Mouse (Mus musculus) left cerebral cortex, postnatal 10 days (tissue): Measurements from ENCODE around the gene Nav1. TPM values are rescaled to one million over a fixed set of nuclear protein-coding genes. Genes with fewer than 3 reads are reported as not detected.
A peak's percentile ranks its signal among the peaks of the same experiment; 100 is the strongest.

Experiments used
- DNase-seq, 2 experiments: peaks; one replicate each; pipeline ENCODE4 v3.0.0; 2021 to 2022; ENCODE audit warnings: low spot score in 2 of 2, mixed read lengths in 1 of 2; ENCODE audit errors: extremely low spot score in 1 of 2
- intact Hi-C: fragments of 180-260 bp; cut with DNase I; formaldehyde crosslinking; loops from one replicate; pipeline ENCODE4 v1.15.1; 2025
- total RNA-seq, 2 experiments: library from RNA; stranded (reverse); gene quantifications; 2 replicates each; pipeline ENCODE4 v1.2.3; 2021

Gene Nav1
- total RNA-seq, 2 experiments from 2014 or later, result 227 to 238 TPM

- intact Hi-C loops, result no loop called here
- DNase-seq, result no peak
Measured at GRCm38 (mm10) chr1:135475571-135475895, 131.6 kb downstream of the Nav1 start.

- DNase-seq, result no peak
- intact Hi-C loops, result loop anchor here (5.0 kb wide), 1 partner anchor 212 kb away; no protein-coding TSS in a partner anchor
Measured at GRCm38 (mm10) chr1:135474861-135475570, 132.1 kb downstream of the Nav1 start.

- intact Hi-C loops, result loop anchor here (5.0 kb wide), 1 partner anchor 215 kb away; no protein-coding TSS in a partner anchor
- DNase-seq, result no peak
Measured at GRCm38 (mm10) chr1:135472536-135472935, 134.6 kb downstream of the Nav1 start.

GRCm38 (mm10) chr1:135471742-135472141 is 135.4 kb downstream of the Nav1 start:
- intact Hi-C loops, result loop anchor here (5.0 kb wide), 1 partner anchor 216 kb away; no protein-coding TSS in a partner anchor
- DNase-seq, result no peak

- no peak for DNase-seq
- intact Hi-C loops, result loop anchor here (5.0 kb wide), 1 partner anchor 217 kb away; no protein-coding TSS in a partner anchor
Measured at GRCm38 (mm10) chr1:135470546-135470945, 136.5 kb downstream of the Nav1 start.

GRCm38 (mm10) chr1:135467462-135467861 is 139.6 kb downstream of the Nav1 start:
- DNase-seq, result no peak

GRCm38 (mm10) chr1:135466935-135467334 is 140.2 kb downstream of the Nav1 start:
- DNase-seq, result no peak
- intact Hi-C loops, result no loop called here

More at GRCm38 (mm10) chr1:135467462-135467861, 139.6 kb downstream of the Nav1 start:
- intact Hi-C loops, result no loop called here

GRCm38 (mm10) chr1:135465734-135466133 is 141.4 kb downstream of the Nav1 start:
- intact Hi-C loops, result no loop called here
- DNase-seq, result no peak

- intact Hi-C loops, result loop anchor here (2.0 to 5.0 kb wide), 2 partner anchors 75 to 208 kb away; no protein-coding TSS in a partner anchor
Measured at GRCm38 (mm10) chr1:135462736-135463135, 144.4 kb downstream of the Nav1 start.

GRCm38 (mm10) chr1:135462304-135462703 is 144.8 kb downstream of the Nav1 start:
- intact Hi-C loops, result loop anchor here (2.0 to 5.0 kb wide), 2 partner anchors 75 to 208 kb away; no protein-coding TSS in a partner anchor
- DNase-seq, result no peak

More at GRCm38 (mm10) chr1:135462736-135463135, 144.4 kb downstream of the Nav1 start:
- no peak for DNase-seq

- peak; percentile 44 to 84 for DNase-seq
- intact Hi-C loops, result loop anchor here (2.0 to 5.0 kb wide), 2 partner anchors 76 to 240 kb away; no protein-coding TSS in a partner anchor
Measured at GRCm38 (mm10) chr1:135461097-135461730, 145.9 kb downstream of the Nav1 start.

GRCm38 (mm10) chr1:135460521-135460920 is 146.6 kb downstream of the Nav1 start:
- DNase-seq, result no peak
- intact Hi-C loops, result loop anchor here (2.0 to 5.0 kb wide), 2 partner anchors 77 to 240 kb away; no protein-coding TSS in a partner anchor

- no peak for DNase-seq
- intact Hi-C loops, result no loop called here
Measured at GRCm38 (mm10) chr1:135457860-135458259, 149.2 kb downstream of the Nav1 start.

- intact Hi-C loops, result no loop called here
- peak in 1 of 2 experiments; percentile 56 for DNase-seq
Measured at GRCm38 (mm10) chr1:135452259-135452658, 154.8 kb downstream of the Nav1 start.

- no peak for DNase-seq
- intact Hi-C loops, result no loop called here
Measured at GRCm38 (mm10) chr1:135451419-135451818, 155.7 kb downstream of the Nav1 start.

- DNase-seq, result no peak
- intact Hi-C loops, result no loop called here
Measured at GRCm38 (mm10) chr1:135449876-135450275, 157.2 kb downstream of the Nav1 start.

- intact Hi-C loops, result no loop called here
- DNase-seq, result no peak
Measured at GRCm38 (mm10) chr1:135448940-135449339, 158.2 kb downstream of the Nav1 start.

GRCm38 (mm10) chr1:135443506-135443905 is 163.6 kb downstream of the Nav1 start:
- DNase-seq, result no peak
- intact Hi-C loops, result loop anchor here (5.0 kb wide), 1 partner anchor 41 kb away; no protein-coding TSS in a partner anchor

GRCm38 (mm10) chr1:135441861-135442260 is 165.2 kb downstream of the Nav1 start:
- intact Hi-C loops, result loop anchor here (5.0 kb wide), 1 partner anchor 40 kb away; no protein-coding TSS in a partner anchor
- no peak for DNase-seq

- intact Hi-C loops, result loop anchor here (5.0 kb wide), 1 partner anchor 39 kb away; no protein-coding TSS in a partner anchor
Measured at GRCm38 (mm10) chr1:135440986-135441385, 166.1 kb downstream of the Nav1 start.

More at GRCm38 (mm10) chr1:135440986-135441385, 166.1 kb downstream of the Nav1 start:
- DNase-seq, result no peak
